Mouse (Mus musculus): Measurements from ENCODE around the gene Oca2.

The Oca2 gene

DNA sequence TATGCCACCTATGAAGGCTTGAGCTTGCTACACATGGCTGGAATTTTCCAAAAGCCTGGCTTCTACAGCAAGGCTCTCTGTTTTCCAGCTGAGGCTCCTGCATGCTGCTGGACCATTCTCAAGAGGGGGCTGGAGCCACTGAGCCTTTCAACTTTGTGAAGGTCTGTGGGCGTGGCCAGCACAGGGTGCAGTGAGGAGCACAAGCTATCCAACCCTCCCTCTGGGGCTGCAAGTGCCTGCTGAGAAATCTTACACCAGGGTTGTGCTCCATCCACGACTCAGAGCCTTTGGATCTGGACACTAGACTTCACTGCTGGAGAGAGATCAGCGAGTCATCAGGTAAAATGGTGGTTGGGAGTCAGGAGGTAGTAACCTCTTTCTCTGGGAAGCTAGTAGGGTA lies at the start of gene Oca2:
Gene Oca2 (plus strand): TSS at position 218 of the 400 bp plus-strand sequence.
- peak; percentile 5 for DNase-seq (ENCODE audit: low read depth, low spot score)

DNA sequence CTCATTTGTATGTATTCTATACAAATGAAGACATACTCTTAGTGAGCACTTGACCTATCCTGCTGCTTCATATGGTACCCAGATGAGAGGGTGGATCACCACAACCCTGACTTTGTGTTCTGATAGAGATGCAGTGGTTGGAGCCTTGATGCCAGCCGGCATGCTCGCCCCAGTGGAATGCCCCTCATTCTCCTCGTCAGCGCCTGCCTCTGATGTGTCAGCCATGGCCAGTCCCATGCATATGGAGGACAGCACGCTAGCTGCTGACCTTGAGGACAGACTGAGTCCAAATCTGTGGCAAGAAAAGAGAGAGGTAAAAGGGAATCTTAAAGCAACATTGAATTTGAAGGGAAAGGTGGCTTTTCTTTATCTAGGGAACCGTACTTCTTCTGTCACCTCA lies 48.5 kb upstream of the Oca2 start:
- no peak for DNase-seq (ENCODE audit: low read depth, low spot score)

DNA sequence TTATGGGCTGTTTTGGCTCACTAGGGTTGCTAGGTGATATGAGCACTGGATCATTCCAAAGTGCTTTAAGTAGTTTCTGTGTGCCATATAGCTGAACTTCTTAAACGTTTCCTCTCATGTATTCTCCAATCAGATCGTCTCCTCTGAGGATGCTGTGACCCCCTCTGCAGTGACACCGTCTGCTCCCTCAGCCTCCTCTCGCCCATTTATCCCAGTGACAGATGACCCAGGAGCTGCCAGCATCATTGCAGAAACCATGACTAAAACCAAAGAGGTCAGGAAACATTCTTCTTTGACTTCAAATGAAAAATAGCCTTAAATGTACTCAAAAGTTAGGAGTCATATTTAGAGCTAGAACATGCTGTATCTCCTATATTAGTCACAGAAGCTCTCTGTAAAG lies 47.9 kb upstream of the Oca2 start:
- DNase-seq (ENCODE audit: low read depth, low spot score), result no peak

DNA sequence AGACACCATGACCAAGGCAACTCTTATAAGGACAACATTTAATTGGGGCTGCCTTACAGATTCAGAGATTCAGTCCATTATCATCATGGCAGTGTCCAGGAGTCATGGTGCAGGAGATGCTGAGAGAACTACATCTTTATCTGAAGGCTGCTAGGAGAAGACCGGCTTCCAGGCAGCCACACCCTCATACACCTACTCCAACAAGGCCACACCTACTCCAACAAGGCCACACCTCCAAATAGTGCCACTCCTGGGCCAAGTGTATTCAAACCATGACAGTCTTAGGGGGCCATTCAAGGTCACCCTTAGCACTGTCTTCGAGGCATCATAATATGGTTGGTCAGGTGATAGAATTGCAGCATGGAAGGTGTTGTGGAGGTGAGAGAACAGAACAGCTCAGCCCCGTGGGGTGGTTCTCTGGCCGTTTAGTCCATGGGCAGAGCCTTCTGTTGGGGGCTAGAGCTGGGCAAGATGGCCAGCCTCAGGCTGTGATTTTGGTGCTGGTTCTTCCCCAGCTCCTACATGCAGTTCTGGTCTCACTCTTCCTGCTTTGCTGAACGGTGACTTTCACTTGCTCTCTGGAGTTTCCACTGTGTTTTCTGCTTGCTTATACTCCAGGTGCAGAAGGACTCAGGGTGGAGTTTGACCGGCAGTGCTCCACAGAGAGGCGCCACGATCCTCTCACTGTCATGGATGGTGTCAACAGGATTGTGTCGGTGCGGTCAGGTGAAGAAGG lies 37.9 kb upstream of the Oca2 start:
- no peak for DNase-seq (ENCODE audit: low read depth, low spot score)

DNA sequence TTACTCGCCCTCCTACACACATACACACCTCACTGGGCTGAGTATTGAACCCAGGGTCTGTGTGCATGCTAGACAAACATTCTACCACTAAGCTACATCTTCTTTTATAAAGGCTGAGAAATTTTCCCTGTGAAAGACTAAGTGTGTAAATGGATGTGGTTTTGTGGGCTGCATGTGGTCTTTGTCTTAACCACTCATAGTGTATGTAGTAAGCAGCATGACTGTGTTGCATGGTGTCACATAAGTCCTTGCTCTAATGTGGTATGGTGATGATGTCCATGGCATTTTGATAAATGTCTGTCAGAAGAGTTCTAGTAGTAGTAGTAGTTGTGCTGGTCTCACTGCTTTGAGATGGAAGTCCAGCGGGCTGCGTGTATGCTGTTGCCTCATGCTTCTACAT lies 36.7 kb upstream of the Oca2 start:
- DNase-seq (ENCODE audit: low read depth, low spot score), result no peak

DNA sequence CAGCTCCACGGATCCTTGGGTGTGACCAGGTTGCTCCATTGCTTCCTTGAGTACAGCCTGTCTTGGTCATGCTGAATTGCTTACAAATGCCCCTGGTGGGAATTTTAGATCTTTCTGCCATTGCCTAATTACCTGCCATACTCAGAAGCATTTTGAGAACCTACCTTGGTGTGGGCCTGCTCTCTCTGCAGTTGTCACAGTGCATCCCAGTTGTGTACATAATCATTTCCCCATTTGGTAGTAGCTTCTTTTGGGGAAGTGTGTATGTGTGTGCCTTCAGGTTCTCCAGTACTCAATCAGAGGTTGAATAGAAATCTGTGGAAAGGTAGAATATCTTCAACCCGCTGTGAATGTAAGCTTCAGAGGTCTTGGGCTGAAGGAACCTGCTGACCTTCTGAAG lies 36.3 kb upstream of the Oca2 start:
- DNase-seq (ENCODE audit: low read depth, low spot score), result no peak

DNA sequence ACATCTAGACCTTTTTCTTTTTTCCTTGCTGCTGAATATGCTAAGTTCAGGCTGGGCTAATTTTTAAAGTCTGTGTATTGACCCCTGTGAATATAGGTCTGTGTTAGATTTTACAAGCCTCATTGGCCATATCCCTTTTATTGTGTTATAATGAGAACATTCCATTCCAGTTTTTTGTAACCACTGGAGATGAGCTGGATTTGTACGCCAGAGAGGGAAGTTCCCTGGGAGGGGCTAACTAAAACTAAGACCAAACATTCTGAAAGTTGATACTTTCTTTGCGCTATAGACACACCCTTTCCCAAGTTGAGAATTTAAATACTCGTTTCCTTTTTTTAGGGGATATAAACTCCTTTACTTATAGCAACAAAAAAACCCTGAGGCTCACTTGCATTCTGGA lies 34.7 kb upstream of the Oca2 start:
- no peak for DNase-seq (ENCODE audit: low read depth, low spot score)

GRCm38 (mm10) chr7:56220811-56221210 lies 18.7 kb upstream of the Oca2 start:
- DNase-seq (ENCODE audit: low read depth, low spot score), result no peak

DNA sequence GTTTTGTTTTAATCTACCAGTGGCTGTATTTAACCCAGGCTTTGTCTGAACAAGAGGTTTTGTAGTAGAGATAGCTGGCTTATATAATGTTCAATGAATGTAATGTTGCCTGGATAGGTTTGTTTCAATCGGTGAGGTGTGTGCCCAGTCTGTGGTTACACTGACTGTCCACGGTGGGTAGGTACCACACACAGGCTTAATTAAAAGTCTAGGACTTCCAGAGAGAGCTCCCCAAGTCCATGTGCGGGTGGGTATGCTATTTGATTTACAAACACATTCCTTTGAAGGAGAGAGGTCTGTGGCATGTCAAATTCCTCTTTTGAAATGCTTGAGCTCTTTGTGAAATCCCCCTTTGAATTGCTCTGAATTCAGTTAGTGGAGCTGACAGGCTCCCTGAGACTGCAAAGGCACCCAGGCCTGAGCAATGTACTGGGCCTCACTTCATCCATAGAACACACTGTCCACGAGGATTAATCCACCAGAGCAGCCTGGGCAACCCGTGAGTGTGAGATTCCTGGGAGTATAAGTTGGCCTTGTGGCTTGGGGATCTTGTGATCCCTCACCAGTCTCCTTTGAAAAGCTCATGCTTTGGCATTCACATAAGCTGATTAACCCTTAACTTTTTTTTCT lies 3.7 kb upstream of the Oca2 start:
- DNase-seq (ENCODE audit: low read depth, low spot score), result no peak

- no peak for DNase-seq (ENCODE audit: low read depth, low spot score)
Observed at GRCm38 (mm10) chr7:56236617-56237016, 2.9 kb upstream of the Oca2 start.

GRCm38 (mm10) chr7:56254568-56254967 lies 15.0 kb downstream of the Oca2 start:
- DNase-seq (ENCODE audit: low read depth, low spot score), result no peak

- no peak for DNase-seq (ENCODE audit: low read depth, low spot score)
Observed at GRCm38 (mm10) chr7:56257875-56258441, 18.4 kb downstream of the Oca2 start.

DNA sequence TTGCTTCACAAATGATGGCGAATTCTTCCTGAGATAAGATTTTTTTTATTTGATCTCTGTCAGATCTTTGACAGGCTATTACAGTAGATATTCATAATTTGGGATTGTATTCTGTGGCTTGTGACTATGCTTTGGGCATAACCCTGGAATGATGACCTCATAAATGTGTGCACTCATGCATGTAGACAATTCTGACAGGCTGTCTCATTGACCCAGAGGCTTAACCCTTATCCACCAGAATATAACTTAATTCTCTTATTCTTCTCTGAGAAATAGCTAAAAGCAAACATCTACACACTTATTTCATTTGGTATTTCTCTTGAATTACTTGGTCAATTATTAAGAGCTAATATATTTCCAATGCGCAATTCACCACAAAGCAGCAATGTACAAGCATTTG lies 37.9 kb downstream of the Oca2 start:
- no peak for DNase-seq (ENCODE audit: low read depth, low spot score)

DNA sequence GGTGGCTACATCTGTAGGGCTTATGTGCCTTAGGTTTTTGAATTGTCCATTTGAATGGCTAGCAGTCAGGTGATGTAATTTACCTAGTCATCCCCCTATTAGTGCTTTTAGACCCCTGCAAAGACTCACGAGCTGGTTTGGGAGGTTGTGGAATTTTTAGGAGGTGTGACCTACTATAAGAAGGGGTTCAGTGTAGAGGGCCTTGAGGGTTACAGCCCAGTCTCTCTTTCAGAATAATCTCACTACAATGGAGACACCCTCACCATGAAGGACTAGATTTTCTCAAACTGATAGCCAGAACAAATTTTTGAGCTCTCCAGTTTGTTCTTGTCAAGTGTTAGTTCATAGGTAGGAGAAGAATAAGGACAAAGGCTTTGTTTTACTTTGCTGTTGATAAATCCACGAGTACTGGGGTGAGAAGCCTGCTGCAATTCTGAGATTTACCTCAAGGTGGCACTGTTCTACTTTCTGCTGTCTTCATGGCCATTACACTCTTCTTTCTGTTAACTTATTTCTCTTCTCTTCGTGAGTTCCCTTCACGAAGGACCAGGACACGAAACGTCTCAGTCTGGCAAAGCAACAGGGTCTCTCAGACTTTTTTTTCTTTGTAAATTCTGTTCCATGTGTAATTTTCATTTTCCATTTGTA lies 52.0 kb downstream of the Oca2 start:
- peak; percentile 65 for DNase-seq (ENCODE audit: low read depth, low spot score)

DNA sequence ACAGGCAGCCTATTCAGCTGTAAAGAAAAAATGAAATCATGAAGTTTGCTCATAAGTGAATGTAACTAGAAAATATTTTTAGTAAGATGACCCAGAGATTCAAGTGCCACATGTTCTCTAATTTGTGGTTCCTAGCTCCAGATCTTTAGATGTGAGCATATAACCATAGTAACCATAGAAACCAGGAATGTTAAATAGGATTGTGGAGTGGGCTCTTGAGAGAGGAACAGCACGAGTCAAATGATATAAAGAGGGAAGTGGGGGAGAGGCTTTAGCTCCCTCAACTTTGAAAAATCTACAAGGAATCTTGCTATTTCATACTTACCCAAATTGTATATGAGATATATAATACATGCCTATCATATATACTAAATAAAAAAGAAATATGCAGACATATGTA lies 64.8 kb downstream of the Oca2 start:
- DNase-seq (ENCODE audit: low read depth, low spot score), result no peak

GRCm38 (mm10) chr7:56314358-56314757 lies 74.8 kb downstream of the Oca2 start:
- no peak for DNase-seq (ENCODE audit: low read depth, low spot score)

- DNase-seq (ENCODE audit: low read depth, low spot score), result no peak
Observed at GRCm38 (mm10) chr7:56315630-56316529, 76.3 kb downstream of the Oca2 start.

DNA sequence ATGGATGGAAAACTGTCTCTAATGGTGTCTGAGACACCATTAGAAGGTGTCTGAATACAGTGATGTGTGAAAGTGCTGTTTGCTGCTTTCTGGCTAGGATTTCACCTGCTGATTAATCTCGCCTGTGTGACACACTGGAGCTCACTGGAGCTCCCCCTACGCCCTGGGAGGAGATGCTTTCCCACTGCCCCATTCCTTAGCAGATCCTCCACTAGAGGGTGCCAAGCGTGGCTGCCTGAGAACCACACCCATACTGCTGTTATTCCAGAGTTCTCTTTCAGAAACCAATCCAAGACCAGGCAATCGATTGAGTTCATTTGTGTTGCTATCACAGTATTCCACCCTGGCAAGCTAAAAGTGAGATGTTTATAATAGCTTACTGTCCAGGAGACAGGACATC lies 88.2 kb downstream of the Oca2 start:
- peak; percentile 39 for DNase-seq (ENCODE audit: low read depth, low spot score)

DNA sequence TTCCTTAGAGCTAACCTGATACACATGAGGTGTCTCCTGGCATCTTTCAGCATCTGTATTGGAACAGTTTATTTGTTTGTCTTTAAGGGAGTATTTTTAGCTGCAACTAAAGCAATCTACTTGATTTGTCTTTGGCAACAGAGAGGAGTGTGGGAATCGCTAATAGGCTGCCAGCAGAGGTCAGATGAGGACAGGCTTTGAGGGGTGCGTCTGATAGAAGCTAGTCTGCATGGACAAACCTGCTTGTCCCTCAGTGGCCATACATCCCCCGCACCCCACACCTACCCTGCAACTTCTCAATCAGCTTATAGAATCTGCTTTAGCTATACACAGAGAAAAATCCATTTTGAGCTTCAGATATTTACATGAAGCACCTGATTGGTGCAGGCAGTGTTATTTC lies 109.0 kb downstream of the Oca2 start:
- DNase-seq (ENCODE audit: low read depth, low spot score), result no peak

GRCm38 (mm10) chr7:56356658-56357342 lies 117.2 kb downstream of the Oca2 start:
- DNase-seq (ENCODE audit: low read depth, low spot score), result no peak

All from R1 (cell line).